Mouse (Mus musculus) kidney, embryonic 14.5 days (tissue): ENCODE results near the gene Mrps6. TPM values are rescaled to one million over a fixed set of nuclear protein-coding genes. Genes with fewer than 3 reads are reported as not detected.
A peak's percentile ranks its signal among the peaks of the same experiment; 100 is the strongest.

Experiments used
- ATAC-seq: fragments of 200-750 bp; cut with Nextera tagmentation; 2 replicates; pipeline ENCODE4 v1.8.0; 2017; ENCODE audit warnings: moderate number of reproducible peaks, mild to moderate bottlenecking, moderate TSS enrichment, moderate library complexity; ENCODE audit not compliant: low FRiP score, low TSS enrichment
- H3K27ac ChIP-seq: fragments of 300-500 bp; sonication (generic); 2 replicates; pipeline ENCODE4 v1.5.1; 2014; ENCODE audit warnings: low read depth, mild to moderate bottlenecking, low read length, moderate library complexity, mixed read lengths
- H3K27me3 ChIP-seq: fragments of 300-500 bp; sonication (generic); 2 replicates; pipeline ENCODE4 v1.6.1; 2014; ENCODE audit warnings: mild to moderate bottlenecking, low read length; ENCODE audit not compliant: control insufficient read depth, insufficient read depth
- H3K36me3 ChIP-seq: fragments of 300-500 bp; sonication (generic); 2 replicates; pipeline ENCODE4 v1.6.1; 2014; ENCODE audit warnings: low read length, mixed read lengths; ENCODE audit not compliant: control insufficient read depth, insufficient read depth
- H3K4me1 ChIP-seq: fragments of 300-500 bp; sonication (generic); 2 replicates; pipeline ENCODE4 v1.6.1; 2014; ENCODE audit warnings: low read length, mixed read lengths; ENCODE audit not compliant: control insufficient read depth, insufficient read depth
- H3K4me2 ChIP-seq: fragments of 300-500 bp; sonication (generic); replicated peaks from 2 replicates; pipeline ENCODE4 v1.6.1; 2014; ENCODE audit warnings: low read depth, mild to moderate bottlenecking, low read length
- H3K4me3 ChIP-seq: fragments of 300-500 bp; sonication (generic); 2 replicates; pipeline ENCODE4 v1.5.1; 2014; ENCODE audit warnings: mild to moderate bottlenecking, low read length
- H3K9ac ChIP-seq: fragments of 300-500 bp; sonication (generic); 2 replicates; pipeline ENCODE4 v1.6.1; 2014; ENCODE audit warnings: low read depth, mild to moderate bottlenecking, low read length, moderate library complexity
- H3K9me3 ChIP-seq: fragments of 300-500 bp; sonication (generic); 2 replicates; pipeline ENCODE4 v1.6.1; 2016; ENCODE audit warnings: low read length; ENCODE audit not compliant: control insufficient read depth
- WGBS: fragments of 180-500 bp; shearing (Covaris S2); extraction: QIAGEN DNeasy Blood & Tissue Kit; methylation state at CpG from one replicate; pipeline ENCODE4 v1.1.7; 2014; 5-methylcytosine and 5-hydroxymethylcytosine counted together
- polyA plus RNA-seq: library from polyadenylated mRNA; unstranded; fragments of >200 nt; fragmentation: Nextera tagmentation; extraction: Ambion mirVana; gene quantifications from 2 replicates; pipeline ENCODE4 v1.2.1, GENCODE M21; 2014

Mrps6 gene
- polyA plus RNA-seq, 1 experiment from 2014 or later, result 168 TPM

DNA sequence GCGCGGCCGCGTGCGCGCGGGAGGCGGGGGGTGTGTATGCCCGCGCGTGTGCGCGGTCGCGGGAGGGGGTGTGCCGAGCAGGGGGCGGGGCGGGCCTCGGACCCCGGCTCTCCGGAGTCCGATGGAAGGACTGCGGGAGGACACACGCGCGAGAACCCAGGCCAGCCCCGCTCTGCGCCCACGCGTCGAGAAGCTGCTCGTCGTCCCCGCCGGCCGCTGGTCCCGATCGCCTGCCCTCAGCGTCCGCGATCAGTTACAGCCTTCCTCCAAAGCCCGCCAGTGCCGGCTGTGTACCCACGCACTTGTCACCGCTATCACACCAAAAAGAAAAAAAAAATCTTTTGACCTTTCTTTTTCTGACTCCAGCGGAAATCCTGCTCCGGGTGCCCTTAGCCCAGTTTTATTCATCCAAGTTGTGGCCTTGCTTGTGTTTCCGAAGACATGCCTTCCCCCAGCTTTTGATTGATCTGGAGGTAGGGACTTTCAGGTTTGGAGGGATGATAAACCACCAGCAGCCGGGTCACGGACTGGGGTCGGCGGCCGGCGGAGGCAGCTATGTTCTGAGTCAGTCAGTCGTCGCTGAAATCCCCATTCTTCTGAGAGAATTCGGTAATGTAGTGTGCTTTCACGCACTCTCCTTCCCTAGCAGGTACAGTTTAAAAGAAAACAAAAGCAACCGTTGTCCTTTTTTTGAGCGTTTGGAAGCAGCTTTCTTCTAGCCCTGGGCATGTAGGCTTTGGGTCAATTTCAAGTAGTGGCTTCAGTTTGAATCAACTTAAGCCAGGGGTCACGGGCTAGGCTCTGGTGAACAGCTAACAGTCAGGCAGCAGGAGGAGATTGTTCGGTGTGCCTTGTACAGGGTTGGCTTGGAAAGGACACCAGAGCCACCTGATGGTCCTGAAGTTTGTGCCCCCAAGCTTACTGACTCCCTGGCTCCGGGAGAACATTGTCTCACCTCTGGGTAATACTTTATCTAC lies 862 bp downstream of the Mrps6 start:
- Histone ChIP-seq H3K36me3 (peaks cover 25% of the 10 kb centered on the region; the same call in 1 of the 2 replicates), H3K4me1 (peaks cover 21% of the 10 kb centered on the region), H3K4me3 (peak overlapping the region; percentile 90), H3K9me3 (peaks cover 5% of the 10 kb centered on the region), H3K27ac (peak overlapping the region; percentile 65; the same call in 1 of the 2 replicates), H3K27me3 (no peaks in the 10 kb centered on the region), H3K9ac (peak overlapping the region; percentile 89), H3K4me2 (peak overlapping the region; percentile 85)
- ATAC-seq, result peak; percentile 37
- 2% methylated on average over 40 of the region's 63 CpGs for WGBS

DNA sequence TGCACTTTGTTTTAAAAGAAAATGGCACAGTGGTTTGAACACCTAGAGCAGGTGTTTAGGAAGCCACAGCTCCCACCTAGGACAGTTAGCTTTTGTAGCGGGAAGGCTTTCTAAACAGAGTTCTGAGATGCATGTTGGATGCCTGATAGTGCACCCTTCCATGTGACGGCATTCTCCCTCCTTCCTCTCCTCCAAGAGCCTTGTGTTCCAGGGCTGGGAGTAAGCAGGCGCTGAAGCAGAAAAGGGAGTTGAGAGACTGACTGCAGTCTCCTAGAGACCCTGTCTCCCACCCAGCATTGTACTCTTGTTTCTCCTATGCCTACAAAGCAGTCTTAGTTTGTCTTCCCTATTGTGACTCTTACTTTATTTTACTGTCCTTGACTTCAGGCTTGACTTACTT lies 2.1 kb downstream of the Mrps6 start:
- Histone ChIP-seq H3K9me3 (no peaks in the 10 kb centered on the region), H3K9ac (no peak overlapping the region), H3K4me2 (peak overlapping the region; percentile 17; the same call in 1 of the 2 replicates), H3K36me3 (peaks cover 29% of the 10 kb centered on the region; the same call in 1 of the 2 replicates), H3K27ac (no peak overlapping the region), H3K4me3 (peak overlapping the region; percentile 90; the same call in 1 of the 2 replicates), H3K27me3 (no peaks in the 10 kb centered on the region), H3K4me1 (peaks cover 21% of the 10 kb centered on the region)
- ATAC-seq, result no peak
- 61% methylated on average over 3 of the region's 3 CpGs for WGBS

DNA sequence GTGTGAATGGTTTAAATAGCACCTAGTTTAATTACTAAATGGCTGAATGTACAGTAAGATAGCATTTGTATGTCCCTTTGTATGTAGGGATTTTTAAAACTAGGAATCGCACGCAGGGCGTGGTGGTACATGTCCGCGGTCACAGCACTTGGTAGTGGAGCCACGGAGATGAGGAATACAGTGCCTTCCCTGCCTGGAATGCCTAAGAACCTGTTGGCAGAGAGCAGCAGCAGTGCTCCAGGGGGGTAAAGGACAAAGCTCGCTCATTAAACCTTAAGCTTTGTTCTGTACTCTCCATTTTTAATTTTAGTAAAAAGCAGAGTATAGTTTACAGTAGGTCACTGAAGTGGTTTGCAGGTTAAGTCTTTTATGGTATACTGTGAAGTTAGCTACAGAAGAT lies 3.5 kb downstream of the Mrps6 start:
- Histone ChIP-seq H3K4me1 (peaks cover 21% of the 10 kb centered on the region), H3K27ac (no peak overlapping the region), H3K27me3 (no peaks in the 10 kb centered on the region), H3K36me3 (peaks cover 43% of the 10 kb centered on the region; the same call in 1 of the 2 replicates), H3K4me2 (no peak overlapping the region), H3K4me3 (no peak overlapping the region), H3K9ac (no peak overlapping the region), H3K9me3 (no peaks in the 10 kb centered on the region)
- ATAC-seq, result no peak
- WGBS, result 93% methylated on average over 7 of the region's 7 CpGs

DNA sequence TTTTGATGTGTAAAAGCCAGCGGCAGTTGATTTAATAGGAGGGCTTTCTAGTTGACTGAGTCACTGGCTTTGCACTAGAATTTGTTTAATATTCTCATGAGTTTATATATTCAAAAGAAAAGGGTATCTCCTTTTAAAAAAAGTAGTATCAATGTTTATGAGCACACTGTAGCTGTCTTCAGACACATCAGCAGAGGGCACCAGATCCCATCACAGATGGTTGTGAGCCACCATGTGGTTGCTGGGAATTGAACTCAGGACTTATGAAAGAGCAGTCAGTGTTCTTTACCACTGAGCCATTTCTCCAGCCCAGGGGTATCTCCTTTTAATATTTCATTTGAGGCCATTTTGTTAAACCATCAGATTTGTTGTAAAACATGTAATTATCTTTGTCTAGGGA lies 4.8 kb downstream of the Mrps6 start:
- H3K4me2 ChIP-seq, result no peak overlapping the region
- no peak overlapping the region for H3K27ac ChIP-seq
- H3K36me3 ChIP-seq, result peaks cover 54% of the 10 kb centered on the region; the same call in 1 of the 2 replicates
- H3K9ac ChIP-seq, result no peak overlapping the region
- H3K9me3 ChIP-seq, result no peaks in the 10 kb centered on the region
- 92% methylated on average over 1 of the region's 1 CpGs for WGBS
- no peak overlapping the region for H3K4me3 ChIP-seq
- H3K4me1 ChIP-seq, result peaks cover 21% of the 10 kb centered on the region
- no peaks in the 10 kb centered on the region for H3K27me3 ChIP-seq
- ATAC-seq, result no peak

DNA sequence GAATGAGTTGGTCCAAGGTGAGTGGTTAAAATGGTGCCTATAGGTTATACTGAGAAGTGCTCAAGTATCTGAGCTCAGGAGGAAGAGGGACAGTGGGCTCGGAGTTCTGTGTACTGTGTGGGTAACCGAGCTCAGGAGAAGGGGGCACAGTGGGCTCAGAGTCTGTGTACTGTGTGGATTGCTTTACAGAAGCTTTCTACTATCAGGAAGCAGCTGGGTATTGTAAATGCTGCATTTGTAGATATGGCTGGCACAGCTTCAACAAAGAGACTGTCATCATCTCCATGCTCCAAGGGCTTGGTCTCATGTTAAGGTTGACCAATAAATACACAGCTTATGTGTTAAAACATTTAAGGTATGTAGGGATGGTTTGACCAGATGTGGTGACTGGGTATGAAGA lies 6.7 kb downstream of the Mrps6 start:
- Histone ChIP-seq H3K9ac (no peak overlapping the region), H3K27me3 (no peaks in the 10 kb centered on the region), H3K4me2 (no peak overlapping the region), H3K27ac (no peak overlapping the region), H3K4me3 (no peak overlapping the region), H3K36me3 (peaks cover 71% of the 10 kb centered on the region; the same call in 1 of the 2 replicates), H3K9me3 (no peaks in the 10 kb centered on the region), H3K4me1 (peaks cover 13% of the 10 kb centered on the region)
- ATAC-seq, result no peak
- 92% methylated on average over 2 of the region's 2 CpGs for WGBS

DNA sequence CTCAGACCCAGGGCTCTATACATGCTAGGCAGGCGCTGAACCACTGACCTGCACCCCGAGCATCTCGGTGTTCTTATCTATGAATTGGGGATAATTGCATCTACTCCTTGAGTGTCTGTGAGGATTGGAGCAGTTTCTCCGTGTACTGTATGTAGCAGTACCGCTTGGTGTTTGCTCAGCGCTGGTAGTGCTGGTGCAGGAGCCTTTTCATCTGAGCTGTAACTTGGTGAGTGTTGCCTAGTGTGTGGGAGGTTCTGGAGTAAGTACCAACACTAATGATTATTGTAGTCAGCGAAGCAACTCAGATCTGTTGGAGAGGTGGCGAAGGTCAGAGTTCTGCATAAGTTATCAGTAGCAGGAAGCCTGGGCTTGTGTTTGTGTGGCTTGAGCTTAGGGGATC lies 12.3 kb downstream of the Mrps6 start:
- H3K9me3 ChIP-seq, result no peaks in the 10 kb centered on the region
- 88% methylated on average over 8 of the region's 8 CpGs for WGBS
- H3K27ac ChIP-seq, result no peak overlapping the region
- no peaks in the 10 kb centered on the region for H3K4me1 ChIP-seq
- H3K4me3 ChIP-seq, result no peak overlapping the region
- H3K36me3 ChIP-seq, result peaks cover 60% of the 10 kb centered on the region; the same call in 1 of the 2 replicates
- H3K27me3 ChIP-seq, result no peaks in the 10 kb centered on the region
- no peak overlapping the region for H3K4me2 ChIP-seq
- no peak for ATAC-seq
- H3K9ac ChIP-seq, result no peak overlapping the region

DNA sequence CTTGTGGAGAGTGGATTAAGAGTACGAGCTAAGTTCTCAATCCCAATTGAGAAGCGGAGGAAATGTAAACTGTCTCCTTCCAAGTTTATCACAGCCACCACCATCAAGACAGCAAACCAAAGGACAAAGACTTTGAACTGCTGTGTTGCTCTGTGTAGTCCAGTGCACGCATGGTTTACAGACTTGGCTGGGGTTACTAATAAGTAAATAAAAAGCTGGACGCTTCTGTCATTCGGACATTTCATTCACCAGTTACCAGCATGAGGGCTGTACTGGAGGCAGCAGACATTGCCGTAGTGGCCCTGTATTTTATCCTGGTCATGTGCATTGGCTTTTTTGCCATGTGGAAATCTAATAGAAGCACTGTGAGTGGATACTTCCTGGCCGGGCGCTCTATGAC lies 18.7 kb downstream of the Mrps6 start:
- WGBS, result 97% methylated on average over 8 of the region's 8 CpGs
- Histone ChIP-seq H3K27me3 (no peaks in the 10 kb centered on the region), H3K4me2 (no peak overlapping the region), H3K4me1 (no peaks in the 10 kb centered on the region), H3K4me3 (no peak overlapping the region), H3K9me3 (no peaks in the 10 kb centered on the region), H3K36me3 (peaks cover 30% of the 10 kb centered on the region), H3K27ac (no peak overlapping the region), H3K9ac (no peak overlapping the region)
- no peak for ATAC-seq

DNA sequence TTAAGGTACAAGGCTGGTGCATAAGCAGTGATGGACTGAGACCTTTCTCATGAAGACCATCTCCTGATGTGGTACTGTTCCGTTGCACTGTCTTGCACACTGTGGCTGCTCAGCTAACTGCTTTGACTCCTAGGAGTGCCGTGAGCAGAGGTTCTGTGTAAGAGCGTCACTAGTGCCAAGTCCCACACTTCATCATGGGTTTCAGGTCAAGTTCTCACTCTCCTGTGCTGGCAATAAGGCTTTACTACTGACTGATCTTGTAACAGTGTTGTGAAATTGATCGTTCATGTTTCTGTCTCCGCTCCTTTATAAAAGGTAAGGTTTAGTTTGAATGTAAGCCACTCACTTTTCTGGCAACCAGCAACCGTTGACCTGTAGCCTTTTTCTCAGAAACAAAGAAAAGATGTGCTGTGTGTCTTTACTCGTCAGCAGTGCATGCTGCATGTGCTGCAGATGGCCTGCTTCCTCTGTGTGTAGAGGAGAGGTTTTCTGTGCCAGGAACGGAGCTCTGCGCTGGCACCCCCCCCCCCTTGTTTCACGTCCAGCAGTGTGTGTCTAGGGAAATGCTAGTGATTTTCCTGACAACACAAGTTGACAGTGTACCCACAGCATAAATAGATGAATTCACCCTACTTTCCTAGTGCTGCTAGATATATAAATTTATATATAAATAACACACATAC lies 25.8 kb downstream of the Mrps6 start:
- Histone ChIP-seq H3K27me3 (no peaks in the 10 kb centered on the region), H3K4me3 (no peak overlapping the region), H3K36me3 (peaks cover 13% of the 10 kb centered on the region), H3K9ac (no peak overlapping the region), H3K4me2 (no peak overlapping the region), H3K27ac (no peak overlapping the region), H3K4me1 (no peaks in the 10 kb centered on the region), H3K9me3 (no peaks in the 10 kb centered on the region)
- WGBS, result 82% methylated on average over 10 of the region's 10 CpGs
- ATAC-seq, result no peak

DNA sequence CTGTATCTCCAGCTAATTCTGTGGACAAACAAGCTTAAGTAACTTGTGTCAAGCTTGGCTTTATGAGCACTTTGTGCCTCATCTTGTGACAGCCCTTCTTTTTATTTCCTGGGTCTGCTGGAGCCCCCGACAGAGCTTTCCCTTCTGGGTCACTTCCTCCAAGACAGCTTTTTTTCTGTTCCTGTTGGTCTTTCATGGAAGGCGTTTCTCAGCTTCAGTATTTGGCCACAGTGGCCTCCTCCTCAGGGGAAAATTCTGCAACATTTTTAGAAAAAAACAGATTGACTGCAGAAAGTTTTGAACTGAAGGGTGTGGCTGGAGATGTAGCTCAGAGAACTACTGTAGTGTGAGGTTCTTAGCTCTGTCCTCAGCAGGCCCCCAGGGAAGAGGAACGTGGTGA lies 31.2 kb downstream of the Mrps6 start:
- Histone ChIP-seq H3K4me2 (no peak overlapping the region), H3K36me3 (no peaks in the 10 kb centered on the region), H3K27ac (no peak overlapping the region), H3K9ac (no peak overlapping the region), H3K4me3 (no peak overlapping the region), H3K9me3 (no peaks in the 10 kb centered on the region), H3K4me1 (no peaks in the 10 kb centered on the region), H3K27me3 (no peaks in the 10 kb centered on the region)
- ATAC-seq, result no peak
- WGBS, result 61% methylated on average over 3 of the region's 3 CpGs
